Mouse (Mus musculus): ENCODE measurements around the gene Sox4. TPM values are rescaled to one million over a fixed set of nuclear protein-coding genes. Genes with fewer than 3 reads are reported as not detected.

The Sox4 gene
- 7.8 and 13.6 TPM in 2 replicates for polyA plus RNA-seq (2015; fragmentation: Nextera tagmentation; extraction: Ambion mirVana)

DNA sequence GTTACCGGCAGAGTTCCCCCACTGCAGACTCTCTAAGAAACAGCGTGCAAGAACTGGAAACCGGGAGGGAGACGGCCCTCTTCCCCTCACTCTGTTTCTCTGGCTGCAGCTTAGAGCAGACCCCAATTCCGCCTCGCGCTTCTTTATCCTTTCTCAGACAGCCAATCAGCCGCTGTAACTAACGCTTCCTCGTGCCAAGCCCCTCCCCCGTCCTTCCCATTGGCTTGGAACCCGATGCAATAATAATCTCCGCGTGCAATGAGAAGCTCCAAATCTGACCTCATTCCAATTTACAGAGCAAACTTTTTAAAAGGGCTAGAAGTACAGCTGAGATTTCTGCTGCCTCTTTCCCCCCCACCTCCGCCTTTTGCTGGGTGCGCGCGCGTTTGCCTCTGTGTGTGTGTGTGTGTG, at the start of gene Sox4:
Gene Sox4, minus strand, starts transcription at position 133 of the 411 bp plus-strand sequence.
- peak within 1 kb of the TSS; percentile 100 for H3K27ac ChIP-seq (ENCODE audit: low read length)
- ATAC-seq, result peak; percentile 85
- peak within 1 kb of the TSS; percentile 91 for H3K4me3 ChIP-seq (ENCODE audit: low read length)
- no peaks in the 10 kb centered on the region for H3K27me3 ChIP-seq (replicated peaks; ENCODE audit: control insufficient read depth, insufficient read depth, low read length)
- under 1% methylated on average over 19 of the region's 19 CpGs for WGBS
- no peaks in the 10 kb centered on the region for H3K9me3 ChIP-seq (ENCODE audit: control insufficient read depth, low read length)
- H3K4me1 ChIP-seq (ENCODE audit: control insufficient read depth, insufficient read depth, low read length), result peaks cover 1% of the 10 kb centered on the region
- peak within 1 kb of the TSS; percentile 69 for H3K4me2 ChIP-seq (ENCODE audit: low read depth, low read length)
- peak within 1 kb of the TSS; percentile 99 for H3K9ac ChIP-seq (ENCODE audit: low read depth, low read length)
- no peaks in the 10 kb centered on the region for H3K36me3 ChIP-seq (ENCODE audit: control insufficient read depth, insufficient read depth, low read length)

- H3K4me3 ChIP-seq (ENCODE audit: low read length), result no peak overlapping the region
- H3K36me3 ChIP-seq (ENCODE audit: control insufficient read depth, insufficient read depth, low read length), result no peaks in the 10 kb centered on the region
- 20% methylated on average over 7 of the region's 7 CpGs for WGBS
- H3K9ac ChIP-seq (ENCODE audit: low read depth, low read length), result no peak overlapping the region
- H3K4me2 ChIP-seq (ENCODE audit: low read depth, low read length), result peak overlapping the region; percentile 23; the same call in 1 of the 2 replicates
- no peaks in the 10 kb centered on the region for H3K9me3 ChIP-seq (ENCODE audit: control insufficient read depth, low read length)
- ATAC-seq, result peak; percentile 92
- H3K27me3 ChIP-seq (replicated peaks; ENCODE audit: control insufficient read depth, insufficient read depth, low read length), result no peaks in the 10 kb centered on the region
- H3K27ac ChIP-seq (ENCODE audit: low read length), result peak overlapping the region; percentile 50
- peaks cover 16% of the 10 kb centered on the region for H3K4me1 ChIP-seq (ENCODE audit: control insufficient read depth, insufficient read depth, low read length)
Observed at GRCm38 (mm10) chr13:28991899-28992664, 38.6 kb upstream of the Sox4 start.

DNA sequence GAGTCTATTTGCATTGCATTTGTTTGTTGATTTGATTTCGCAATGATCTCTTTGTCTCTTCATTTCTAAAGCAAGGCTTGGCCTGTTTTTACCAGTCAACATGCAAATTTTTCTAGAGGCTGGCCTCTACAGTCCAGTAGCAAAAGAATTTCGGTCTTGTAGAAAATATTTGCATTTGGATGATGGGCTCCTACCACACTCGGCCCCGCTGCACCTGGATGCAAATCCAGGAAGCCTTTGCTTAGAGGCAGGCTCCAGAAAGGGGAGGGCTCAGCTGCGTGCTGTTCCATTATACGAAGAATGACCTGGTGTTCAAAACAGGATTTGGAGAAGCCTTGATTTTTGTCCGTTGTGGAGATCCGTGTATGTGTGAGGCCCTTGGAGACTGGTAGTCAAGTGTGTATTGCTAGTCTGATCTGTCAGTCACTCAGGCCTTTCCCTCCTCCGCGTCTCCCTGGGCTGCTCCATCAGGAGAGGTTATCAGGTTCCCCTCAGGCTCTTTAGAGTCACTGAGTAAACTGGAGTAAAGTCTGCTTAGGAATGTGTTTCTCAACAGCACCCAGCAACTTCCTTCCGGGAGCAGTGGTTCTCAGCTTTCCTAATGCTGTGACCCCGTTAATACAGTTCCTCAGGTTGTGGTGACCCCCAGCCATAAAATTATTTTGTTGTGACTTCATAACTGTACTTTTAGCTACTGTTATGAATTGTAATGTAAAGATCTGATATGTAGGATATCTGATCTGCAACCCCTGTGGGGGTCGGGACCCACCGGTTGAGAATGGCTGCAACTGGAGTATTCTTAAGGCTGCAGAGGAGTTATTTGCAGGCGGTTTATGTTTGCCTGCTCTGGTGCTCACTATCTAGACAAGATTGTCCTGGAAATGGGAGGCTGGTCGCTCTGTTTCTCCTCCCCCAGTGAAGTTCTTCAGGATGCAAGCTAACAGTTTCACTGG, 35.5 kb upstream of the Sox4 start:
- Histone ChIP-seq H3K36me3 (ENCODE audit: control insufficient read depth, insufficient read depth, low read length) (no peaks in the 10 kb centered on the region), H3K27ac (ENCODE audit: low read length) (peak overlapping the region; percentile 24), H3K4me2 (ENCODE audit: low read depth, low read length) (peak overlapping the region; percentile 3; the same call in 1 of the 2 replicates), H3K4me3 (ENCODE audit: low read length) (no peak overlapping the region; the same call in 1 of the 2 replicates), H3K9ac (ENCODE audit: low read depth, low read length) (no peak overlapping the region), H3K4me1 (ENCODE audit: control insufficient read depth, insufficient read depth, low read length) (peaks cover 16% of the 10 kb centered on the region), H3K9me3 (ENCODE audit: control insufficient read depth, low read length) (no peaks in the 10 kb centered on the region), H3K27me3 (replicated peaks; ENCODE audit: control insufficient read depth, insufficient read depth, low read length) (no peaks in the 10 kb centered on the region)
- WGBS, result 35% methylated on average over 16 of the region's 16 CpGs
- ATAC-seq, result peak; percentile 80

GRCm38 (mm10) chr13:28980681-28981080, 27.2 kb upstream of the Sox4 start:
- Histone ChIP-seq H3K36me3 (ENCODE audit: control insufficient read depth, insufficient read depth, low read length) (no peaks in the 10 kb centered on the region), H3K4me2 (ENCODE audit: low read depth, low read length) (no peak overlapping the region), H3K27ac (ENCODE audit: low read length) (no peak overlapping the region), H3K4me3 (ENCODE audit: low read length) (no peak overlapping the region), H3K4me1 (ENCODE audit: control insufficient read depth, insufficient read depth, low read length) (no peaks in the 10 kb centered on the region), H3K9me3 (ENCODE audit: control insufficient read depth, low read length) (no peaks in the 10 kb centered on the region), H3K9ac (ENCODE audit: low read depth, low read length) (no peak overlapping the region), H3K27me3 (replicated peaks; ENCODE audit: control insufficient read depth, insufficient read depth, low read length) (no peaks in the 10 kb centered on the region)
- ATAC-seq, result no peak
- WGBS, result 58% methylated on average over 4 of the region's 4 CpGs

GRCm38 (mm10) chr13:28975011-28975410, 21.5 kb upstream of the Sox4 start:
- 79% methylated on average over 4 of the region's 4 CpGs for WGBS
- no peaks in the 10 kb centered on the region for H3K36me3 ChIP-seq (ENCODE audit: control insufficient read depth, insufficient read depth, low read length)
- H3K4me1 ChIP-seq (ENCODE audit: control insufficient read depth, insufficient read depth, low read length), result no peaks in the 10 kb centered on the region
- no peak overlapping the region for H3K27ac ChIP-seq (ENCODE audit: low read length)
- no peak for ATAC-seq
- H3K9me3 ChIP-seq (ENCODE audit: control insufficient read depth, low read length), result no peaks in the 10 kb centered on the region
- H3K9ac ChIP-seq (ENCODE audit: low read depth, low read length), result no peak overlapping the region
- no peaks in the 10 kb centered on the region for H3K27me3 ChIP-seq (replicated peaks; ENCODE audit: control insufficient read depth, insufficient read depth, low read length)
- no peak overlapping the region for H3K4me2 ChIP-seq (ENCODE audit: low read depth, low read length)
- no peak overlapping the region for H3K4me3 ChIP-seq (ENCODE audit: low read length)

DNA sequence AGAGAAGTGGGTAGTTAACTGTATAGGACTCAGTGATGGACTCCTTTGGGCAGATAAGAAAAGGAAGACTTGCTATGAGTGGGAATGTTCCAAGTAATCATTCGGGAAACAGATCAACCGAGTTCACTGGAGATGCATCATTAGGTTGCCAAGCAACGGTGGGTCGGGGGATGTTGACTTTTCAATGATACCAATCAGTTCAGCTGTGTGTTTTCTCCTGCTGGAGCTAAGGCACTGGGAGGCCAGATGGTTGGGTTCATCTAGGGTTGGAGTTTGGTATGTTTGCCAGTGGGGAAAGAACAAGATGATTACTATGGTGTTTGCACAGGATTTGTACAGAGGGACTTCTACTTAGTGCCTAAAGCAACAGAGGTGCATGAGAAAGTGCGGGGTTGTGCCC, 21.1 kb upstream of the Sox4 start:
- Histone ChIP-seq H3K4me2 (ENCODE audit: low read depth, low read length) (no peak overlapping the region), H3K27me3 (replicated peaks; ENCODE audit: control insufficient read depth, insufficient read depth, low read length) (no peaks in the 10 kb centered on the region), H3K9ac (ENCODE audit: low read depth, low read length) (no peak overlapping the region), H3K27ac (ENCODE audit: low read length) (no peak overlapping the region), H3K9me3 (ENCODE audit: control insufficient read depth, low read length) (no peaks in the 10 kb centered on the region), H3K4me1 (ENCODE audit: control insufficient read depth, insufficient read depth, low read length) (no peaks in the 10 kb centered on the region), H3K36me3 (ENCODE audit: control insufficient read depth, insufficient read depth, low read length) (no peaks in the 10 kb centered on the region), H3K4me3 (ENCODE audit: low read length) (no peak overlapping the region)
- ATAC-seq, result no peak
- 48% methylated on average over 5 of the region's 5 CpGs for WGBS

DNA sequence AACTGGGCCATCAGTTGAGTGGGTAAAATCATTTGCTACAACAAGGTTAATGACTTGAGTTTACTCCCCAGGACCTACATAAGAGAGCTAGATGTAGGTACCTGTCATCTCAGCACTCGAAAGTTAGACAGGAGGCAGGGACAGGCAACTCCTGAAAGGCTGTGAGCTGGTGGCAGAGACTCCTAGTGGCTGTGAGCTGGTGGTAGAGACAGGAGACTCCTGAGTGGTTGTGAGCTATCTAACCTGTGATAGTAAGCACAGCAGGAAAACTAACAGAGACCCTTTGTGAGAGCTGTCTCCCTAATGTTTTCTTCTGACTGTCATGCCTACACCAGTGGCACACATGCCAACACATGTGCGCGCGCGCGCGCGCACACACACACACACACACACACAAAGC, 7.4 kb upstream of the Sox4 start:
- ATAC-seq, result no peak
- Histone ChIP-seq H3K4me2 (ENCODE audit: low read depth, low read length) (no peak overlapping the region), H3K27ac (ENCODE audit: low read length) (no peak overlapping the region), H3K4me1 (ENCODE audit: control insufficient read depth, insufficient read depth, low read length) (0 out of 2 replicates have a peak, but pooled peaks cover 3% of the 10 kb centered on the region), H3K9ac (ENCODE audit: low read depth, low read length) (no peak overlapping the region), H3K4me3 (ENCODE audit: low read length) (no peak overlapping the region), H3K9me3 (ENCODE audit: control insufficient read depth, low read length) (no peaks in the 10 kb centered on the region), H3K36me3 (ENCODE audit: control insufficient read depth, insufficient read depth, low read length) (no peaks in the 10 kb centered on the region), H3K27me3 (replicated peaks; ENCODE audit: control insufficient read depth, insufficient read depth, low read length) (no peaks in the 10 kb centered on the region)
- 97% methylated on average over 8 of the region's 8 CpGs for WGBS

DNA sequence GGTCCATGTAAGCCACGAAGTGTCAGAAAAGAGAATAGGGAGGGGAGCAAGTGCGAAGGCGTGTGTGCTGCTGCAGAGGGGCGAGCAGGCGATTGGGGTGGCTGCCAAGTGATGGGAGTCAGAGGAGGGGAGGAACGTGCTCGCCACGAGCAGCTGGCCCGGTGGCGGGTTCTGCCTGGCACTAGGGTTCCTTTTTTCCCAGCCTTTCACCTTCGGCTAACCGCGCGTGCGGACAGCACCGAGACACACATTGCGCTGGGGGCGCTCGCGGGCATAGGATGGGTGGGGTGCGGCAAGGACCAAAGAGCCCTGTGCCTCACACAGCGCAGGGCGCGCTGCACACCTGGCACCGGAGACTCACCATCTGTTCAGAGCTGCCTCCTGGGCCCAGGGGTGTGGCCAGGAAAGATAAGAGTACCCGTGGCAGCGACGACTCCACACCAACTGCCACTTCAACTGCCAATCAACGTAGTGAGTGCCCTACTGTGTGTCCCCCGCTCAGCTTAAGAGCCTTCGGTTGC, 6.0 kb upstream of the Sox4 start:
- H3K4me1 ChIP-seq (ENCODE audit: control insufficient read depth, insufficient read depth, low read length), result 0 out of 2 replicates have a peak, but pooled peaks cover 3% of the 10 kb centered on the region
- 1% methylated on average over 31 of the region's 31 CpGs for WGBS
- peak overlapping the region; percentile 78 for H3K9ac ChIP-seq (ENCODE audit: low read depth, low read length)
- H3K9me3 ChIP-seq (ENCODE audit: control insufficient read depth, low read length), result no peaks in the 10 kb centered on the region
- H3K36me3 ChIP-seq (ENCODE audit: control insufficient read depth, insufficient read depth, low read length), result no peaks in the 10 kb centered on the region
- peak overlapping the region; percentile 95 for H3K27ac ChIP-seq (ENCODE audit: low read length)
- peak overlapping the region; percentile 67 for H3K4me3 ChIP-seq (ENCODE audit: low read length)
- ATAC-seq, result peak; percentile 87
- no peaks in the 10 kb centered on the region for H3K27me3 ChIP-seq (replicated peaks; ENCODE audit: control insufficient read depth, insufficient read depth, low read length)
- H3K4me2 ChIP-seq (ENCODE audit: low read depth, low read length), result peak overlapping the region; percentile 97

GRCm38 (mm10) chr13:28959068-28959440, 5.5 kb upstream of the Sox4 start:
- under 1% methylated on average over 17 of the region's 17 CpGs for WGBS
- Histone ChIP-seq H3K4me1 (ENCODE audit: control insufficient read depth, insufficient read depth, low read length) (0 out of 2 replicates have a peak, but pooled peaks cover 3% of the 10 kb centered on the region), H3K36me3 (ENCODE audit: control insufficient read depth, insufficient read depth, low read length) (no peaks in the 10 kb centered on the region), H3K9ac (ENCODE audit: low read depth, low read length) (peak overlapping the region; percentile 78), H3K4me2 (ENCODE audit: low read depth, low read length) (peak overlapping the region; percentile 97), H3K27me3 (replicated peaks; ENCODE audit: control insufficient read depth, insufficient read depth, low read length) (no peaks in the 10 kb centered on the region), H3K4me3 (ENCODE audit: low read length) (peak overlapping the region; percentile 67), H3K27ac (ENCODE audit: low read length) (peak overlapping the region; percentile 95), H3K9me3 (ENCODE audit: control insufficient read depth, low read length) (no peaks in the 10 kb centered on the region)
- no peak for ATAC-seq
